Comparison of ENCODE assay signal across 9 mouse cellular contexts in genomic region chr7:51621694-51622145, GRCm38 (mm10). TPM values are rescaled to one million over a fixed set of nuclear protein-coding genes. Genes with fewer than 3 reads are reported as not detected.
DNase-seq lines count a peak whose midpoint lies in the region; ATAC-seq lines count a peak whose summit lies in the region.
"Had no signal": no experiment of that assay in that cellular context is flagged by ENCODE, and none has a peak within 500 bp of the region (broad histone marks: within the 10 kb centered on the region; RNA-seq: fewer than 3 reads in every experiment).

TSS of gene Slc17a6 (plus strand) at chr7:51622006.

- WGBS in neural tube, embryonic 11.5 days, result 0% methylated on average over 23 of the region's 23 CpGs

- H3K4me2 ChIP-seq in neural tube, embryonic 11.5 days (ENCODE audit: low read depth), result no peak within 1 kb of the TSS; the same call in 1 of the 2 replicates

- H3K9me3 ChIP-seq in neural tube, embryonic 11.5 days (ENCODE audit: control insufficient read depth, low read length), result no peaks in the 10 kb centered on the region

- H3K9ac ChIP-seq in neural tube, embryonic 11.5 days (ENCODE audit: low read length), result peak within 1 kb of the TSS; percentile 51

- intact Hi-C loops in left cerebral cortex, postnatal 4 days (cut with DNase I), result loop anchor here (2.0 kb wide), 1 partner anchor 195 kb away; no protein-coding TSS in a partner anchor

- peak within 1 kb of the TSS; percentile 27 for H3K4me3 ChIP-seq in neural tube, embryonic 11.5 days (ENCODE audit: low read depth, low read length)
- H3K4me3 ChIP-seq: erythroblast, embryonic 14.5 days had no signal

- peak; percentile 20 for DNase-seq in CD4-positive helper T cell, adult 2 months (ENCODE audit: low read depth, low spot score)
- peak; percentile 87 for DNase-seq in ZHBTc4 (ENCODE audit: low read depth, low spot score)
- peak; percentile 37 to 74 for DNase-seq in cerebellum, postnatal 4 days (ENCODE audit: low spot score in 2 of 2)
- DNase-seq in frontal cortex, postnatal 36 days (ENCODE audit: low spot score in 2 of 2), result peak; percentile 57 to 66
- peak; percentile 28 for DNase-seq in kidney, adult 11 months
- DNase-seq in left cerebral cortex, postnatal 4 days, result peak; percentile 89
- peak; percentile 82 for DNase-seq in neural tube, embryonic 11.5 days (ENCODE audit: low spot score)

- H3K27me3 ChIP-seq in neural tube, embryonic 11.5 days (ENCODE audit: control insufficient read depth, insufficient read depth, low read length), result peaks cover 60% of the 10 kb centered on the region

- H3K27ac ChIP-seq in neural tube, embryonic 11.5 days (ENCODE audit: low read depth, low read length), result peak within 1 kb of the TSS; percentile 58

- no peaks in the 10 kb centered on the region for H3K36me3 ChIP-seq in neural tube, embryonic 11.5 days (ENCODE audit: control insufficient read depth, insufficient read depth, low read length)

- no peaks in the 10 kb centered on the region for H3K4me1 ChIP-seq in neural tube, embryonic 11.5 days (ENCODE audit: control insufficient read depth, insufficient read depth, low read length)

- ATAC-seq in neural tube, embryonic 11.5 days (ENCODE audit: insufficient read depth, low FRiP score, low TSS enrichment), result peak; percentile 17; the same call in 1 of the 2 replicates
- ATAC-seq in erythroblast, adult 5-6 weeks (replicated peaks; ENCODE audit: low FRiP score, poor library complexity, severe bottlenecking), result no peak

RNA-seq across cellular contexts. Expression of gene Slc17a6, which starts in this region (rescaled TPM):
- total RNA-seq in left cerebral cortex, postnatal 4 days (2021), result 10 to 100 TPM; 44.0 to 60.2 TPM
- 29.8 and 32.0 TPM in 2 replicates for polyA plus RNA-seq in neural tube, embryonic 11.5 days (2014; fragmentation: Nextera tagmentation; extraction: Ambion mirVana)
- total RNA-seq in erythroblast, adult 5-6 weeks (2015; ENCODE audit: low replicate concordance), result not detected in 2 replicates
- not detected in 2 replicates for total RNA-seq in erythroblast, adult 5-6 weeks (2017; ENCODE audit: low replicate concordance)
- polyA plus RNA-seq: erythroblast, embryonic 14.5 days had no signal

Comparison
In these comparisons a context has a peak if more than half of its experiments do, and no peak if none do; other contexts are left out.
1. RNA of gene Slc17a6 (total RNA-seq): 44.0 to 60.2 TPM in left cerebral cortex, postnatal 4 days; not detected in erythroblast, adult 5-6 weeks; every median in the first group is over 10 times any median in the second.
2. DNase-seq: peak in every context shown above with its lines; median percentile 89 in left cerebral cortex, postnatal 4 days; 87 in ZHBTc4; 82 in neural tube, embryonic 11.5 days; 62 in frontal cortex, postnatal 36 days; 56 in cerebellum, postnatal 4 days; 28 in kidney, adult 11 months; 20 in CD4-positive helper T cell, adult 2 months.